Mouse (Mus musculus) midbrain, embryonic 11.5 days (tissue): ENCODE results near the gene Tcf7l1. TPM values are rescaled to one million over a fixed set of nuclear protein-coding genes. Genes with fewer than 3 reads are reported as not detected.

Source experiments
- ATAC-seq: fragments of 200-750 bp; cut with Nextera tagmentation; 2 replicates; pipeline ENCODE4 v1.8.0; 2017; ENCODE audit warnings: moderate TSS enrichment, moderate library complexity; ENCODE audit not compliant: low FRiP score
- DNase-seq: peaks from one replicate; pipeline ENCODE4 v3.0.0; 2015; ENCODE audit warnings: low spot score; ENCODE audit errors: missing footprints
- H3K27ac ChIP-seq: fragments of 300-500 bp; sonication (generic); 2 replicates; pipeline ENCODE4 v1.5.1; 2014; ENCODE audit warnings: low read depth, low read length
- H3K27me3 ChIP-seq: fragments of 300-500 bp; sonication (generic); 2 replicates; pipeline ENCODE4 v1.6.1; 2014; ENCODE audit warnings: mild to moderate bottlenecking, low read length, moderate library complexity, mixed read lengths; ENCODE audit not compliant: control insufficient read depth, insufficient read depth
- H3K36me3 ChIP-seq: fragments of 300-500 bp; sonication (generic); 2 replicates; pipeline ENCODE4 v1.6.1; 2014; ENCODE audit warnings: mild to moderate bottlenecking, low read length, moderate library complexity, mixed read lengths; ENCODE audit not compliant: control insufficient read depth, insufficient read depth
- H3K4me1 ChIP-seq: fragments of 300-500 bp; sonication (generic); 2 replicates; pipeline ENCODE4 v1.6.1; 2014; ENCODE audit warnings: low read length; ENCODE audit not compliant: control insufficient read depth, insufficient read depth
- H3K4me2 ChIP-seq: fragments of 300-500 bp; sonication (generic); 2 replicates; pipeline ENCODE4 v1.6.1; 2014; ENCODE audit warnings: mild to moderate bottlenecking, moderate library complexity
- H3K4me3 ChIP-seq: fragments of 300-500 bp; sonication (generic); 2 replicates; pipeline ENCODE4 v1.5.1; 2014; ENCODE audit warnings: low read depth, low read length
- H3K9ac ChIP-seq: fragments of 300-500 bp; sonication (generic); 2 replicates; pipeline ENCODE4 v1.6.1; 2014; ENCODE audit warnings: low read length
- H3K9me3 ChIP-seq: fragments of 300-500 bp; sonication (generic); 2 replicates; pipeline ENCODE4 v1.6.1; 2016; ENCODE audit warnings: low read length; ENCODE audit not compliant: control insufficient read depth
- WGBS: fragments of 180-500 bp; shearing (Covaris S2); extraction: QIAGEN DNeasy Blood & Tissue Kit; methylation state at CpG from one replicate; pipeline ENCODE4 v1.1.7; 2014; 5-methylcytosine and 5-hydroxymethylcytosine counted together
- polyA plus RNA-seq: library from polyadenylated mRNA; unstranded; fragments of >200 nt; fragmentation: Nextera tagmentation; extraction: Ambion mirVana; gene quantifications from 2 replicates; pipeline ENCODE4 v1.2.1, GENCODE M21; 2014

Gene Tcf7l1
- polyA plus RNA-seq, 1 experiment from 2014 or later: 19.8 TPM

DNA sequence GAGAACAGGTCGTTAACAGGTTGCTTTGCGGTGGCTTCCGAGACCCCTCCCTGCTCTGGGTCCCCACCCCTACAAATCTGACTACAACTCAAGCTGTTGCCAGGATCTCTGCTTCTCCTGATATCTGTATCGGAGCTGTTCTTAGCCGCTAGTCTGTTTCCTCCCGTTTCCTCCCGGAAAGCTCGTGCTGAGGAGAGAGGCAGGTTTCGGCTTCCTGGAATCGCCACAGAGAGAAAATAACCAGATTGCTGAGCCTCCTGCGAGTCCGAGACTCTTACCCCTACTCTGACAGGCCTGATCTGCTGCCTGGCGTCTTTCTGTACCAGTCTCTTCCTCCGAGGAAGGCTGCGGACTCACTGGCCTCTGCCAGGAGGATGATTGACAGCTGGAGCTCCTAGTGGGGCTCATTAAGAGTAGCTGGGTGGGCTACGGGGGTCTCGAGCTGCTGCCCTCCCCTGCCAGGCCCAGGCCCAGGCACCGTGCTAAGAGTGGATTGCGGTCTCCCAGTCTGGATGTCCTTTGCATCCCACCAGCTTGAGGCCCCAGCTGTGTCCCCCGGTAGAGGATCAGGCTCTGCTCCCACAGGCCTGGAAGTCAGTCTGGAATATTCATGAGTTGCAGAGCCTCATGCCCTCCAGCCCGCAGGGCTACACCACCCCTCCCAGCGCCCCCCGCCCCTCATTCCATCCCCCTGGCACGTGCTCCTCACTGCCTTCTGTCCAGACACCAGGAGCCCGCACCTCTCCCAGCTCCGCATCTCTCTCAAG, 36.1 kb upstream of the Tcf7l1 start:
- peak overlapping the region; percentile 50 for H3K4me2 ChIP-seq
- peak; percentile 94 for DNase-seq
- no peaks in the 10 kb centered on the region for H3K36me3 ChIP-seq
- H3K4me3 ChIP-seq: peak overlapping the region; percentile 23
- H3K9ac ChIP-seq: peak overlapping the region; percentile 57
- H3K27me3 ChIP-seq: peaks cover 3% of the 10 kb centered on the region; the same call in 1 of the 2 replicates
- H3K4me1 ChIP-seq: no peaks in the 10 kb centered on the region; the same call in 1 of the 2 replicates
- 4% methylated on average over 26 of the region's 26 CpGs for WGBS
- peak; percentile 90 for ATAC-seq
- H3K27ac ChIP-seq: 0 out of 2 replicates have a peak overlapping the region, but pooled peaks have one; percentile 22
- H3K9me3 ChIP-seq: no peaks in the 10 kb centered on the region

GRCm38 (mm10) chr6:72813456-72813855, 24.4 kb upstream of the Tcf7l1 start:
- no peak for ATAC-seq

DNA sequence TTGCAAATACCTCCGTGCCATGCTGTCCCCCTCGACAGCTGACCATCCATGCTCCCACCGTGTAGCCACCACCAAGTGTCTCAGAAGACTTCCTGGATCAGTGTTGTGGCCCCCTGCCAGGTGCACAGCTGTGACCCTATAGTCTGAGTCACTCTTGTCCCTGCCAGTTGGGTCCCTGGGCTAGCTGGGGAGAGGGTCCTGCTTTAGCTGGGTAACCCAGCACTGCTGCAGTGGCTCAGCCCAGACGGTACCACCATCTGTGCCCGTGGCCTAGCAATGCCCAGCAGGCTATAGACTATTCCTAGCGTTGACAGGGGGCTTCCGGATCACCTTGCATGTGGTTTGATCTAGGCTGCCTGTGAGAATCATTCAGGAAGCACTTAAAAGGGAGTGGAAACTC, 21.2 kb upstream of the Tcf7l1 start:
- no peak overlapping the region for H3K4me3 ChIP-seq
- no peaks in the 10 kb centered on the region for H3K4me1 ChIP-seq
- H3K27me3 ChIP-seq: no peaks in the 10 kb centered on the region
- H3K27ac ChIP-seq: no peak overlapping the region
- H3K4me2 ChIP-seq: no peak overlapping the region
- ATAC-seq (no peak), DNase-seq (no peak)
- WGBS: 82% methylated on average over 7 of the region's 7 CpGs
- H3K36me3 ChIP-seq: no peaks in the 10 kb centered on the region
- H3K9ac ChIP-seq: no peak overlapping the region
- H3K9me3 ChIP-seq: no peaks in the 10 kb centered on the region

More at GRCm38 (mm10) chr6:72813456-72813855, 24.4 kb upstream of the Tcf7l1 start:
- no peak for DNase-seq
- H3K27me3 ChIP-seq: no peaks in the 10 kb centered on the region
- no peak overlapping the region for H3K4me2 ChIP-seq
- H3K9me3 ChIP-seq: no peaks in the 10 kb centered on the region
- H3K9ac ChIP-seq: no peak overlapping the region
- WGBS: 73% methylated on average over 9 of the region's 9 CpGs
- H3K4me3 ChIP-seq: no peak overlapping the region
- no peaks in the 10 kb centered on the region for H3K4me1 ChIP-seq
- no peaks in the 10 kb centered on the region for H3K36me3 ChIP-seq
- no peak overlapping the region for H3K27ac ChIP-seq

DNA sequence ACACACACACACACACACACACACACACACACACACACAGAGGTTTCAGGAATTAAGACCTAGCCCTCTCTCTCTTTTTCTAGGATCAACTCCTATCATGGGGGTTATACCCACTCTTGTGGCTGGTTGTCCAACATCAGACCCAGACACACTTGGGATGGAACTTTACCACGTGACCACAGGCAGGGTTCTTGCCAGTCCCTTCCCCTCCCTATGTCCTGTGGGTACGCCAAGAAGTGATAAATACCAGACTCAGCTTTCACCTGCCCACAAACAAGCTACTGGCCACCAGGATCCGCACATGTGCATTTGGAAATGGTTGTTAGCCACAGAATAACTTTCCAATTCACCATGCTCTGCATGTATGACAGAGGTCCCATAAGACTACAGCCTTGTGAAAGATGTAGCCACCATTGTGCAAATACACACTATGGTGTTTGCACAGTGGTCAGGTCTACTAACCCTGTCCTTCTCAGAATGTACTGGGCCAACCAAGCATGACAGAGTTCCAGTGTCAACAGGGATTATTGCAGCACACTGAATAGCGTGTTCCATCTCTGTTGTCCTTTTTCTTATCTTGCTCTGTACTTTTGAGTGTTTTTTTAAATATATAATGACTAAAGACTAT, 20.6 kb upstream of the Tcf7l1 start:
- no peak for ATAC-seq

DNA sequence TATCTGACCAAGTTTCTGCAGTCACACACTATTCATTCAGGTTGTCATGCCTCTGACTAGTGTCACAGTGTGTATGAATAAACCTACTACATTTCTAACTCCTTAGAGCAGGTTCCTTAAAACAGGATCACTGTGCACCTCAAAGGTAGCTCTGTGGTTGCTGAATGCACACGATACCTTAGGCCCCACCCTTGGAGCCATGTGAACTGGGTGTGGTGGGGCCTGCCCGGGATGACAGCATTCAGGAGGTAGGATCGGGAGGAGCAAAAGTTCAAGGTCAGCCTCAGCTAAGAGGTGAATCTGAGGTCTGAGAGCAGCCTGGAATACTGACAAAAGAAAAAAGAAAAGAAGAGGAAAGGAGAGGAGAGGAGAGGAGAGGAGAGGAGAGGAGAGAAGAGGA, 19.3 kb upstream of the Tcf7l1 start:
- WGBS: 77% methylated on average over 3 of the region's 3 CpGs
- ATAC-seq: no peak
- H3K4me2 ChIP-seq: no peak overlapping the region

More for the DNA sequence above, 20.6 kb upstream of the Tcf7l1 start:
- Histone ChIP-seq H3K4me2 (no peak overlapping the region), H3K4me1 (no peaks in the 10 kb centered on the region), H3K36me3 (no peaks in the 10 kb centered on the region), H3K9ac (no peak overlapping the region), H3K4me3 (no peak overlapping the region), H3K27me3 (no peaks in the 10 kb centered on the region), H3K9me3 (no peaks in the 10 kb centered on the region), H3K27ac (no peak overlapping the region)
- WGBS: 75% methylated on average over 4 of the region's 4 CpGs
- no peak for DNase-seq

DNA sequence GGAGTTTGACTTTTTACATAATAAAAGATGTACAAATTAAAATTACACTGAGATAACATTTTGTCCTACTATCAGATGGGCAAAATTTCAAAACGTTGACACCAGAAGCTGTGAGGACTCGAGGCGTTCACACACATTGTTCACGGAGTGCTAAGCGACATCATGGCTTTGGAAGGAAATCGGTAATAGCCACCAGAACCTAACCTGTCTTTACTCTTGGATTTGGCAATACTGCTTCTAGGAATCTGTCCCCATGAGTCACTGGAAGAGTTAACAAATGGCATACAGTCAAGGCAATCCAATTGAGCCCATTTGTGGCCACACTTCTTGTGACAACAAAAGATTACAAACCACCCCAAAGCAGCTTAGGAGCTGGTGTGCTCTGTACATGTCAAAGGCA, 14.6 kb upstream of the Tcf7l1 start:
- Histone ChIP-seq H3K9ac (no peak overlapping the region), H3K36me3 (no peaks in the 10 kb centered on the region), H3K4me2 (no peak overlapping the region), H3K4me3 (no peak overlapping the region), H3K9me3 (no peaks in the 10 kb centered on the region), H3K27ac (no peak overlapping the region), H3K4me1 (no peaks in the 10 kb centered on the region), H3K27me3 (no peaks in the 10 kb centered on the region)
- DNase-seq: no peak
- 93% methylated on average over 6 of the region's 6 CpGs for WGBS
- ATAC-seq: no peak

More for the DNA sequence above, 19.3 kb upstream of the Tcf7l1 start:
- Histone ChIP-seq H3K27ac (no peak overlapping the region), H3K4me1 (no peaks in the 10 kb centered on the region), H3K36me3 (no peaks in the 10 kb centered on the region), H3K27me3 (no peaks in the 10 kb centered on the region), H3K4me3 (no peak overlapping the region), H3K9ac (no peak overlapping the region), H3K9me3 (no peaks in the 10 kb centered on the region)
- no peak for DNase-seq

GRCm38 (mm10) chr6:72802119-72802518, 13.1 kb upstream of the Tcf7l1 start:
- H3K9ac ChIP-seq: no peak overlapping the region
- H3K9me3 ChIP-seq: no peaks in the 10 kb centered on the region
- no peak overlapping the region for H3K27ac ChIP-seq
- DNase-seq: no peak
- H3K4me2 ChIP-seq: no peak overlapping the region
- WGBS: 92% methylated on average over 6 of the region's 6 CpGs
- H3K27me3 ChIP-seq: no peaks in the 10 kb centered on the region
- no peaks in the 10 kb centered on the region for H3K36me3 ChIP-seq
- H3K4me3 ChIP-seq: no peak overlapping the region
- no peaks in the 10 kb centered on the region for H3K4me1 ChIP-seq
- no peak for ATAC-seq

DNA sequence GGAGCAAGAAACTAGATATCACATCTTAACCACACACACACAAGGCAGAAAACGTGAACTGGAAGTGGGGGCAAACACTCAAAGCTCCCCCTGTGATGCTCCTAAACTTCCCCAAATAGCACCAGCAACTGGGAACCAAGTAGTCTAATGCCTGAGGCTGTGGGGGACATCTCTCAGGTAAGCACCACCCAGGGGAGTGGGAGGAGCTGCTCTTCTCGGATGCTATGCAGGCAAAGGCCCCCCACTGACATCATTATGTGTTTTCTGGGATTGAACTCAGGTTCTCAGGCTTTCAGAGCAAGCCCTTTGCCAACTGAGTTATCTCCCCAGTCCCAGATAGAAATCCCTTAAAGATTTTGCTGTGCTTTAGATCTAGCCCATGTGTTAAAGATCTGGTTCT, 11.6 kb upstream of the Tcf7l1 start:
- ATAC-seq: no peak
- Histone ChIP-seq H3K27me3 (no peaks in the 10 kb centered on the region), H3K27ac (no peak overlapping the region), H3K36me3 (no peaks in the 10 kb centered on the region), H3K4me2 (no peak overlapping the region), H3K9ac (no peak overlapping the region), H3K9me3 (no peaks in the 10 kb centered on the region), H3K4me1 (no peaks in the 10 kb centered on the region), H3K4me3 (no peak overlapping the region)
- DNase-seq: no peak
- WGBS: 52% methylated on average over 2 of the region's 2 CpGs

DNA sequence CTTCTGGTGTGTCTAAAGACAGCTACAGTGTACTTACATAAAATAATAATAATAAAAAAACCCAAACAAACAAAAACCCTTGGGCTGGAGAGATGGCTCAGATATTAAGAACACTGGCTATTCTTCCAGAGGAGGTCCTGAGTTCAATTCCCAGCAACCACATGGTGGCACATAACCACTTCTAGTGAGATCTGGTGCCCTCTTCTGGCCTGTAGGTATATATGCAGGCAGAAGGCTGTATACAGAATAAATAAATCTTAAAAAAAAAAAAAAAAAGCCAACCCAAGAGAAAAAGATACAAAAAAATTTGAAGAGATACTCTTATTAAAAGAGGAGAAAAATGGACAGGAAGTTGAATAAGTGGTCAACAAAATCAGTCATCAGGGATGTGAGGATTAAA, 8.7 kb upstream of the Tcf7l1 start:
- DNase-seq: no peak
- no peak for ATAC-seq
- no peaks in the 10 kb centered on the region for H3K36me3 ChIP-seq
- no peak overlapping the region for H3K27ac ChIP-seq
- no peaks in the 10 kb centered on the region for H3K9me3 ChIP-seq
- H3K4me3 ChIP-seq: no peak overlapping the region
- H3K27me3 ChIP-seq: no peaks in the 10 kb centered on the region
- no peaks in the 10 kb centered on the region for H3K4me1 ChIP-seq
- H3K4me2 ChIP-seq: no peak overlapping the region
- no peak overlapping the region for H3K9ac ChIP-seq
